Mouse (Mus musculus) cortical plate, adult 2 months (tissue): ENCODE data around the gene Cxcl14.

ENCODE experiments used
- CTCF ChIP-seq: fragments of 200-500 bp; IDR thresholded peaks from 2 replicates; pipeline ENCODE4 v1.5.1; 2011; ENCODE audit warnings: mild to moderate bottlenecking, control low read depth, low read length; ENCODE audit not compliant: insufficient read depth; ENCODE audit errors: extremely low read depth
- POLR2A ChIP-seq: fragments of 200-500 bp; IDR thresholded peaks from 2 replicates; pipeline ENCODE4 v1.6.1; 2011; ENCODE audit warnings: mild to moderate bottlenecking, low read length, control low read depth; ENCODE audit not compliant: insufficient read depth; ENCODE audit errors: extremely low read depth

DNA sequence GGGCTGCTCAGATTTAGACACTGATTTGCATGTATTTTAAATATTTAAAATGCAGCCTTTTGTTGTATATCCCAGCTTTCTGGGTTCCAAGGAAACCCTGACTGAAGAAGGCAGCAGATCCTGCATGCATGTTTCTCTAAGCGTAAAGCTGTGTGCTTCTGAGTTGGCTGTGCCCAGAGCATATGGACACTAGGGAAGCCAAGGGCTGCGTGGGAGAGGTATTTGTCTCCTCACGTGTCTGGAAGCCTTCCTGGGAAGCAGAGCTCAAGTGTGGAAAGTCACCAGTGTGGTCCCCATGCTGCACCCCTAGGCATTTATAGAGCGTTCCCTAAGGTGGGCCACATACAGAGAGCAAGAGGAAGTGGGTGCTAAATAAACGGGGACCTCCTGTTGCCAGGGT, 30.7 kb downstream of the Cxcl14 start:
- TF ChIP-seq POLR2A (no peak), CTCF (no peak)
